Mouse (Mus musculus) MEL (cell line): ENCODE measurements at regions not wholly inside any gene's neighbourhood (a gene's known extent, or its start where the extent isn't known, plus 50 kb on each side); places are given as distances from the start of the nearest gene placed in this dataset.
A peak's percentile ranks its signal among the peaks of the same experiment; 100 is the strongest.

ENCODE experiments used
- DNase-seq: peaks from one replicate; pipeline ENCODE4 v3.0.0; 2011; ENCODE audit warnings: low read depth, low spot score
- H3K27ac ChIP-seq: 2 replicates; pipeline ENCODE4 v1.5.1; 2012; ENCODE audit warnings: low read depth, mild to moderate bottlenecking, control low read depth, low read length, moderate library complexity; ENCODE audit not compliant: control insufficient read depth
- H3K27me3 ChIP-seq, 2 experiments: fragments of 150-350 bp in 1 of 2; sonication (generic) in 1 of 2; 2 replicates each; pipeline ENCODE4 v1.6.1; 2012; ENCODE audit warnings: low read length in 2 of 2, mild to moderate bottlenecking in 2 of 2, improper control_type of control experiment in 1 of 2, moderate library complexity in 1 of 2; ENCODE audit not compliant: insufficient read depth in 2 of 2, control insufficient read depth in 1 of 2
- H3K36me3 ChIP-seq, 2 experiments: 2 replicates each; pipeline ENCODE4 v1.6.1; 2012 to 2014; ENCODE audit warnings: low read length in 2 of 2, improper control_type of control experiment in 1 of 2, inconsistent platforms in 1 of 2, mild to moderate bottlenecking in 1 of 2; ENCODE audit not compliant: insufficient read depth in 2 of 2, control insufficient read depth in 1 of 2
- H3K4me1 ChIP-seq, 2 experiments: fragments of 150-350 bp in 1 of 2; sonication (generic) in 1 of 2; 2 replicates each; pipeline ENCODE4 v1.6.1; 2012; ENCODE audit warnings: low read length in 2 of 2, improper control_type of control experiment in 1 of 2, mild to moderate bottlenecking in 1 of 2; ENCODE audit not compliant: insufficient read depth in 2 of 2, control insufficient read depth in 1 of 2
- H3K4me3 ChIP-seq, 2 experiments: fragments of 150-350 bp in 1 of 2; sonication (generic) in 1 of 2; 2 replicates each; pipeline ENCODE4 v1.5.1; 2012; ENCODE audit warnings: low read depth in 2 of 2, low read length in 2 of 2, mild to moderate bottlenecking in 2 of 2, moderate library complexity in 2 of 2, control low read depth in 1 of 2, improper control_type of control experiment in 1 of 2; ENCODE audit not compliant: control insufficient read depth in 1 of 2, insufficient read depth in 1 of 2
- H3K79me2 ChIP-seq: 2 replicates; pipeline ENCODE4 v1.6.1; 2012; ENCODE audit warnings: mild to moderate bottlenecking, low read length, moderate library complexity; ENCODE audit not compliant: control insufficient read depth, poor library complexity, insufficient read depth
- H3K9ac ChIP-seq: 2 replicates; pipeline ENCODE4 v1.6.1; 2012; ENCODE audit warnings: low read depth, mild to moderate bottlenecking, control low read depth, low read length, moderate library complexity; ENCODE audit not compliant: control insufficient read depth, poor library complexity, severe bottlenecking
- H3K9me3 ChIP-seq: fragments of 150-350 bp; sonication (generic); replicated peaks from 2 replicates; pipeline ENCODE4 v1.6.1; 2012; ENCODE audit warnings: mild to moderate bottlenecking, low read length, improper control_type of control experiment, moderate library complexity; ENCODE audit not compliant: insufficient read depth
- CHD2 ChIP-seq: IDR thresholded peaks from 2 replicates; pipeline ENCODE4 v1.6.1; 2011; ENCODE audit warnings: low read length, improper control_type of control experiment
- CTCF ChIP-seq, 3 experiments: IDR thresholded peaks in 2 of 3; conservative IDR thresholded peaks in 1 of 3; 2 replicates each; pipeline ENCODE4 v1.5.1; 2011 to 2012; ENCODE audit warnings: low read length in 3 of 3, low read depth in 2 of 3, mild to moderate bottlenecking in 2 of 3, improper control_type of control experiment in 1 of 3, inconsistent platforms in 1 of 3, mixed read lengths in 1 of 3, moderate library complexity in 1 of 3; ENCODE audit not compliant: control insufficient read depth in 1 of 3, insufficient read depth in 1 of 3, poor library complexity in 1 of 3, severe bottlenecking in 1 of 3
- EP300 ChIP-seq, 2 experiments: IDR thresholded peaks; 2 replicates each; pipeline ENCODE4 v1.6.1; 2011; ENCODE audit warnings: improper control_type of control experiment in 2 of 2, low read length in 2 of 2, low read depth in 1 of 2, mild to moderate bottlenecking in 1 of 2
- GABPA ChIP-seq: IDR thresholded peaks from 2 replicates; pipeline ENCODE4 v1.6.1; 2012; ENCODE audit warnings: low read depth, mild to moderate bottlenecking, inconsistent platforms, low read length, improper control_type of control experiment, moderate library complexity
- GATA1 ChIP-seq: IDR thresholded peaks from 2 replicates; pipeline ENCODE4 v1.6.1; 2011; ENCODE audit warnings: low read depth, low read length, improper control_type of control experiment
- HCFC1 ChIP-seq: IDR thresholded peaks from 2 replicates; pipeline ENCODE4 v1.6.1; 2012; ENCODE audit warnings: low read depth, mild to moderate bottlenecking, inconsistent platforms, low read length, improper control_type of control experiment, moderate library complexity
- MAX ChIP-seq: IDR thresholded peaks from 2 replicates; pipeline ENCODE4 v1.6.1; 2011; ENCODE audit warnings: low read length, improper control_type of control experiment
- RAD21 ChIP-seq: IDR thresholded peaks from 2 replicates; pipeline ENCODE4 v1.6.1; 2011; ENCODE audit warnings: mild to moderate bottlenecking, low read depth, low read length, improper control_type of control experiment
- SMC3 ChIP-seq: IDR thresholded peaks from 2 replicates; pipeline ENCODE4 v1.6.1; 2011; ENCODE audit warnings: low read depth, low read length, improper control_type of control experiment
- TAL1 ChIP-seq: IDR thresholded peaks from 2 replicates; pipeline ENCODE4 v1.6.1; 2012; ENCODE audit warnings: mild to moderate bottlenecking, inconsistent platforms, low read length, moderate library complexity, mixed read lengths
- TBP ChIP-seq: IDR thresholded peaks from 2 replicates; pipeline ENCODE4 v1.8.0; 2011; ENCODE audit warnings: low read depth, low read length, improper control_type of control experiment
- USF1 ChIP-seq: IDR thresholded peaks from 2 replicates; pipeline ENCODE4 v1.6.1; 2014; ENCODE audit warnings: low read depth, mild to moderate bottlenecking, inconsistent platforms, low read length, improper control_type of control experiment, moderate library complexity
- ZC3H11A ChIP-seq: IDR thresholded peaks from 2 replicates; pipeline ENCODE4 v1.6.1; 2012; ENCODE audit warnings: low read depth, mild to moderate bottlenecking, inconsistent platforms, low read length, improper control_type of control experiment

- DNase-seq = no peak
- Histone ChIP-seq H3K27me3 (no peaks in the 10 kb centered on the region), H3K4me3 (no peak overlapping the region), H3K27ac (no peak overlapping the region), H3K36me3 (no peaks in the 10 kb centered on the region), H3K9me3 (no peaks in the 10 kb centered on the region), H3K4me1 (no peaks in the 10 kb centered on the region), H3K9ac (no peak overlapping the region), H3K79me2 (no peaks in the 10 kb centered on the region)
- TF ChIP-seq GABPA (no peak), HCFC1 (no peak), CHD2 (no peak), TAL1 (no peak), TBP (no peak)
Measured at GRCm38 (mm10) chr2:160590209-160590910, 55.3 kb upstream of the Top1 start.

GRCm38 (mm10) chr2:160591446-160592180, 54.1 kb upstream of the Top1 start:
- Histone ChIP-seq H3K79me2 (no peaks in the 10 kb centered on the region), H3K9ac (no peak overlapping the region), H3K27me3 (no peaks in the 10 kb centered on the region), H3K9me3 (no peaks in the 10 kb centered on the region), H3K4me3 (no peak overlapping the region), H3K36me3 (no peaks in the 10 kb centered on the region), H3K27ac (no peak overlapping the region), H3K4me1 (no peaks in the 10 kb centered on the region)
- no peak for TF ChIP-seq SMC3
- TF ChIP-seq GATA1 = no peak
- no peak for DNase-seq

- Histone ChIP-seq H3K79me2 (no peaks in the 10 kb centered on the region), H3K36me3 (no peaks in the 10 kb centered on the region), H3K9me3 (no peaks in the 10 kb centered on the region), H3K4me1 (no peaks in the 10 kb centered on the region), H3K27me3 (no peaks in the 10 kb centered on the region), H3K9ac (no peak overlapping the region), H3K4me3 (no peak overlapping the region), H3K27ac (no peak overlapping the region)
- peak; percentile 79 for DNase-seq
- peak; percentile 81 to 84 (median 82) for TF ChIP-seq CTCF (IDR thresholded peaks at IDR 0.05 in 2 of 3, conservative IDR thresholded peaks at IDR 0.05 in 1 of 3; ENCODE audit: control insufficient read depth in 1 of 3, insufficient read depth in 1 of 3, low read depth in 2 of 3, low read length in 3 of 3, poor library complexity in 1 of 3, severe bottlenecking in 1 of 3)
- TF ChIP-seq USF1 = 0 out of 2 replicates have a peak, but pooled peaks have one; percentile 25
- peak; percentile 81 for TF ChIP-seq RAD21
- TF ChIP-seq TAL1 = no peak
- peak; percentile 55; the same call in 1 of the 2 replicates for TF ChIP-seq MAX
- TF ChIP-seq EP300 (IDR thresholded peaks at IDR 0.05; ENCODE audit: low read depth in 1 of 2, low read length in 2 of 2) = no peak
- peak; percentile 76 for TF ChIP-seq SMC3
- TF ChIP-seq ZC3H11A = peak; percentile 66
Measured at GRCm38 (mm10) chr2:160593035-160593434, 52.7 kb upstream of the Top1 start.
